Mouse (Mus musculus) retina, postnatal 7 days (tissue): ENCODE data around the gene Eif1b.
A peak's percentile ranks its signal among the peaks of the same experiment; 100 is the strongest.

Experiments used
- DNase-seq: peaks from one replicate; pipeline ENCODE4 v3.0.0-alpha.2; 2012; ENCODE audit warnings: low read depth, low spot score

The Eif1b gene

DNA sequence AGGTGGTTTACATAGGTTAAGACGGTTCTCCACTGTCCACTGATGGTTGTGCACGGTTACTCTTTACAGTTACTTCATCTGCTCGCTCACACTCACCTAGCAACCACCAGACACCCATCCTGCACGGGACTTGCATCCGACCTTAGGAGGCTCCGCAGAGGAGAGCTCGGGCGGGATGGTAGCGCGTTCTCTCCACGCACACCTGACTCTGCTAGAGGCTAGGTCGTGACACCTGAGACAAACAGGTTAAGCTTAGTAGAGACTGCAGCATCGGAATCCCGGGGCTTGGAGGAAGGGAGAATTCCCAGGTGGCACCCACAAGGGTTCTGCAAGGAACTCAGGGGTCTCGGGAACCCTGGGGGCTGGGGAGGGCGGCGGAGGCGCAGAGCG, at the start of gene Eif1b:
TSS of gene Eif1b (plus strand) at position 223 of the 390 bp plus-strand sequence.
- no peak for DNase-seq

DNA sequence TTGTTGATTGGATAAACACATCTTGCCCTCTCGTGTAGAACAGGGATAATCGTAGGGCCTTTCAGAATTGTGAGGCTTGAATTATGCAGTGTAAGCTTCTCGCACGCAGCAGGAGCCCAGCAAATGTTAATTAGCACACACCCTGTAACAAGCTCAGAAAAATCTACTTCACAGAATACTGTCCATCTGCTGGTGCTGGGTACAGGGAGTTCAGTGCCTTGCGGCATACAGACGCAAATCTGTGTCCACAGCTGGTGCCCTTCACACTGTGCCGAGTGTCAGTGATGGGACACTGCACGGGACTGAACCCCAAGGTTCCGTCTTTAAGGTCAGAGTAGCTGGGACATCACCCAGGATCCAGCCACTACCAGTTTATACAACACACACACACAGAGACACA, 47.4 kb upstream of the Eif1b start:
- DNase-seq = no peak

DNA sequence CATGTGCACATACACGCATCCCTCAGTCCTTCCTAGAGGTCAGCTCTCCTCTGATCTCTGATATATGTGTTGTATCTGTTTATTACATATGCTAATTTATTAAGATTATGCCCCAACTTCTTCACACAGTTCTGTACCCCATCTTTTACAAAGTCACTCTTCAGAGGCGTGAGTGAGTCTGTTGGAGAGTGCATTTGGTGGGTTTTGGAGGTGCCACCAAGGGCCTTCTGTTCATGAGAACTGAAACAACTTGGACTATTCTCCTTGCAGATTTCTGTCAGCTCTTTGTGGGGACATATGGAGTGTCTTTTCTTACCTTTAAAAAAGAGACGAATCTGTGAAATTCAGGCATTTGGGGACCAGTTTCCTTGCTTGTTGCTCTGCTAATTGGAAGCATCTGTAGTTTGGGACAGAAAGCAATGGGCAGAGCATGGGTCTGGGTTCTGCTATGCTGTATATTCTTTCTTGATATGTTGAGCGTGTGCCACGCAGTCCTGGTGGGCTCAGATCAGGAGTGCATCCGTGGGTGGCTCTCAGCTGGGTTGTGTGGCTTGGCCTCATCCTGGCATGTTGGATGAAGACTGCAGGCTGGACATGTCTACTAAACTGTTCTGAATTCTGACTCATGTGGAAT, 42.2 kb upstream of the Eif1b start:
- no peak for DNase-seq

DNA sequence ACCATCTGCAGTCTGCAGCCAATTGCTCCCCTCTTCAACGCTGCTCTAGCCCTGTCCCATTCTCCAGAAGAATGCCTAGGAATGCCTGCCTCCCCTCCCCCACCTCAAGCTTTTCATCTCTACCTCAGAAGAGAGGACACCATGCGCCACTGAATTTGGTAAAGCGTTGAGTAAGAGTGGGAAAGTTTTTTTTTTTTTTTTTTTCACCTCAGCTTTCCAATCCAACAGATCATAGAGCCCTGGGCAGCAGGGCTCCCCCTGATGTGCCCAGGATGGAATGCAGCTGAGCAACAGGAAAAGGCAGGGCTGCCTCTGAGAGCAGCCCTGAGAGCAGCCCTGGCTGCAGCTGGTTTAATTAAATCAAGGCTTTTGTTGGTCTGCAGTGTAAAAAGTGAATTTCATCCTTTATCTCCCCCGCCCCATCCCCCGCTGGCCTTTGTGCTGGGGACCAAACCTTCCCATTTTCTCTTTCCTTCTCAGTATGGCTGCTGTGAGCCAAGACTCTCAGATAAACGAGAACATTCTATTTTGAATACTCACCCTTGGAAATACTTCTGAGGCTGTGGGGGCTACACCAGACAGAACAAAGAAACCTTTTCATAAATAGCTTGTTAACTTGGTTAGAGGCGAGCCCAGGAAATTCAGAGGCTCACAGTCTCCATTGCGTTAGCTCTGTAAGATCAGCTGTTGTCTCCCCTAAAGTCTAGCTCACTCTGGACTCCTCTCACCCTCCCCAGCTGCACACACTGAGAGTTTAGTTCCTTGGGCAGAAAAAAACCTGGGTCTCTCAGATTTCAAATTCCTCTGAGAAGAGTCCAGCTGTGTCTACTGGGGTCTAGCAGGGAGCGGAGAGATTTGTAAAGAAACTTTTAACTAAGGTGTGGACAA, 36.0 kb upstream of the Eif1b start:
- no peak for DNase-seq

DNA sequence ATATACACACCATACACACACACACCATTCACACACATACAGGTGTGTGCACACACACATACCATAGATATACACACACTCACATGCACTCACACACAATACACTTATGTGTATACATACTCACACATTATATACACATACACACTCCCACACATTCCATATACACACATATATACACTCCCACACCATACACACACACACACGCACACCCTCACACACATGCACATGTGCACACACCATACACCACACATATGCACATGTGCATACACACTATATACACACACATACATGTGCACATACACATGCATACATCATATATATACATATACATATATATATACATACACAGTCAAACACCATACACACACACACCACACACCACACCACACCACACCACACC, 21.6 kb upstream of the Eif1b start:
- no peak for DNase-seq

DNA sequence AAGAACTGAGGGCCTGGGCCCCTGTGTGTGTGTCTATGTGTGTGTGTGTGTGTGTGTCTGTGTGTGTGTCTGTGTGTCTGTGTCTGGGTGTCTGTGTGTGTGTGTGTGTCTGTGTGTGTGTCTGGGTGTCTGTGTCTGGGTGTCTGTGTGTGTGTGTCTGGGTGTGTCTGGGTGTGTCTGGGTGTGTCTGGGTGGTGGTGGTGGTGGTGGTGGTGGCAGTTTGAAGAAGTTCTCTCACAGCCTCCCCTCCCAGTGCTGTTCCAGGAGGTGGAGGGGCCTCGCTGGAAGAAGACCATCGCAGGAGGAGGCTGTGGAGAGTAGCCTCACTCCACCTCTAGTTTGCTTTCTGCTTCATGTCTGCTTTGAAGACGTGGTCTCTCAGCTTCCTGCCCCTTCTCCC, 10.4 kb upstream of the Eif1b start:
- no peak for DNase-seq

DNA sequence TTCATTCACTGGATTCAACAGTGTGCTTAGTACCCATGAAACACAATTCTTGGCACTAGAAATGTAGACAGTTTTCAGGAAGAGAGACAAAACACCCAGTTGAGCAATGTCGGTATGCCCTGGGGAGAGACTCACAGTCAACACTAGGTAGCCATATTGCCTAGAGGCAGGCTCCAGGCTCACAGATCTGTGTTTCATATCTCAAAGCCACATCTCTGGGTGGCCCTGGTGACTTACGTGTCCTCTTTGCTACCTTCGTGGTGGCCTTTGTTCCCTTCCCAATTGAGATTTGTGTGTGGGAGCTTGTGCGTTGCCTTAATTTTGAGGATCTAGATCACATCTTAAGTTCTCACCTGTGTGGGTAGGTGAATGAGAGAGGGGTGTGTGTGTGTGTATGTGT, 9.7 kb upstream of the Eif1b start:
- DNase-seq = no peak

DNA sequence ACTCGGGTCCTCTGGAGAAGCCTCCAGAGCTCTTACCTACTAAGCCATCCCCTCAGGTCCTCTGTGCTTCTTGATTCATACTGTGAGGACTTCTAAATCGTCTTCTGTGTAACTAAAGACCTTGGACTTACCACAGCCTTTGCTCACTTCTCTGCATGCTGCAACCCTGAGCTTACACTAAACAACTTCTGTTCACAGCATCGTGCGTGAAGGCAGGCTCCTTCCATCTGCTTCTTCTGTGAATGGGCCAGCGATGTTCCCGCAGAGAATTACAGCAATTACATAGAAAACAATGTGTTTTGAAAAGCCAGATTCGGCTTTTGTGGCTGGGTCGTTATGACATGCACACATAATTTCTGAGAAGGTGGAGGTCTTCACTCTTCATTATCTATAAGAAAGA, 8.9 kb upstream of the Eif1b start:
- no peak for DNase-seq

DNA sequence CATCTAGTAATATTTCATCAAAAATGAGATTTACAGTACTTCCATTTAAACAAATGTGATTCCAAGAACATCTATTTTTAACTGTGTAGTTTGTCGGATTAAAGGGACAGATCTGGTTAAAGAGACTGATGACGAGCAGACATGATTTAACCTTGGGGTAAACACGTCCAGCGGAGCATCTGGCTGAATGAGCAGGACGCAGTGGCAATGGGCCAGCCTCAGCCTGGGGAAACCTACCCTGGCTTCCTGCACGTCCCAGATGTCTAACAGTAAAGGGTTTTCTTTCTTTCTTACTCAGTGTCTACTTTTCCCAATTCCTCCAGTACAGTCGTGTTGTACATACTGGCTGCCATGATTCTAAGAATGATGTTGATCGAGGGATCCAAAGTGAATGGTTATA, 5.0 kb upstream of the Eif1b start:
- DNase-seq = no peak

DNA sequence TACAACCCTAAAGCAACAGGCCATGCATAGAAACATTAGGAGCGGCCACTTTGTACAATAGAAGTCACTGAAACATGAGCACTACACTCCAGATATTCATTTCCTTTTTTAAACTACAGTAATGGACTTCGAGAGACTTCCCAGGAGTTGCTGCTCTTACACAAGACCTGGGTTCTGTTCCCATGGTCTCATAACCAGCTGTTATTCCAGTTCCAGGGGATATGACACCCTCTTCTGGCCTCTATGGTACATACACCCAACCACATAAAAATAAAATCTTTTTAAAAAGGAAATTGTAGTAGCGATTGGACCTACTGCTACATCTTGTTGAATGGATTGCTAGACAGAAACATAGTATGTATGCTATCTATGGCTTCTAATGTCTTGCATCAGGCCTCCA, 523 bp upstream of the Eif1b start:
- no peak for DNase-seq

DNA sequence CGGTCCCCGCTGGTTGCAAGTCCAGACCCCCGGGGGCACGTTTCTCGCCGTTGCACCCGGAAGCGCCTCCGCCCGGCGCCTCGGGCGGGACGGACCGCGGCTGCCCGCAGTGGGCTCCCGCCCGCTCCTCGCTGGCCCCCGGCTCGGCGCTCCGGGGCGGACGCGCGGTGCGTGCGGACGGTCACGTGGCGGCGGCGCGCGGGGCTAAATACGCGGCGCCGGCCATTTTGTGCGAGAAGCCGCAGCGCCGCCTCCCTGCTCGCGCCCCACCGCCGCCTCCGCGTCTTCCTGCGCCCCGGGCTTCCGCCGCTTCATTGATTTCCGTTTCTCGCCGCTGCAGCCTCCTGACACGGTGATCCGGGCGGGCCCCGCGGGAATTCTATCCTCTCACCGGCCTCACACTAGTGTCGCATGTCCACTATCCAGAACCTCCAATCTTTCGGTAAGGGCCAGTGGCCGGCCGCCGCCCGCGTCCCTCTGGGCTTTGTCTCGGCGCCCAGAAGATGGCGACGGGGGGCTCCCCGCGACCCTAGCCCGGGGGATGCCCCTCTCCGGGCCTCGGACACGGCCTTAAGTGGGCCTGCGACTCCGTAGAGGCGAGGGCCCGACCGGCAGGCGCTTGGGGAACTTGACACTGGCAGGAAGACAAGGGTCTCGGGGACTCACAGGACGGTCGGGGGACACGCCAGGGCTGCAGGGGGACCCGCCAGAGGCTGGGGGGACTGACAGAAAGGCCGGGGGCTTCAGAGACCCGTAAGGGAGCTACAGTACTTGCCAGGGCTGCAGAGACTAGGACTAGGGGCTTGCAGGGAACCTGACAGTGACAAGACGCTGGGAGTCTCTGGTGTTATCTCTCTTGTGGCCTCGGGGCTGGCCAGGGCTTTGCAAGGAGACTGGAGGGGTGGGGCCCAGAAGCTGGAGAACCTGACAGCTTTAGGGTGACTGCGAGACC, 644 bp downstream of the Eif1b start:
- peak; percentile 72 for DNase-seq

DNA sequence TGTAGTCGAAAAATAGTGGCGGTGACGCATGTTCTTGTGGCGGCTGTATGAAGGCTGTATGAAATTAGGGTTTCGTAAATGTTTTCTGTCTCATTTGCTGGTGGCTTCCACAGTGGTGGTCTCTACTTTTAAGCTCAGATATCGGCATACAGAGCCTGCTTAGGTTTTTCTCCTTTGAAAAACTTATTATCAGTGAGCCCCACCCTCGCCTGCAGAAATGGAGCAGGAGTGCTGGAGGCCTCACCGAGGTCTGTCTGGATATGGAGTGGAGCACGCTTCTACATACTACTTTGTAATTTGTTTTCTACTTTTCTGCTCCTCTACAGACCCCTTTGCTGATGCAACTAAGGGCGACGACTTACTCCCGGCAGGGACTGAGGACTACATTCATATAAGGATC, 1.7 kb downstream of the Eif1b start:
- DNase-seq = no peak

DNA sequence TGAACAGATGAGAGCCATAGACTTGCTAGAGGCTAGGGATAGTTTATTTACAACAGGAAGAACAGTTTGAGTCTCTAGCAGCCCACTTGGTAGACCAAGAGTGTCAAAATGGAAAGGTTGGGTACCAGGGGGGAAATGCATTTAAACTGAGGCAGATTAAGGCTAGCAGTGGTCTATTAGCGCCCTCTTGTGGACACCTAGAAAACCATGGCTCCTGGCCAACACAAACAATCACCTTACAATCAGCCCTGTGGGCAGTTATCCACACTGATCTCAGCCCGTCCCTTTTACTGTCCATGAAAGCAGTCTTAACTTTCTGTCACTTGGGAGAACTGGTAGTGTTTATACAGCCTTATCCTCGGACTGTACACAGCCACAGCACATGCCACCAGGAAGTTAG, 4.7 kb downstream of the Eif1b start:
- DNase-seq = peak; percentile 68

DNA sequence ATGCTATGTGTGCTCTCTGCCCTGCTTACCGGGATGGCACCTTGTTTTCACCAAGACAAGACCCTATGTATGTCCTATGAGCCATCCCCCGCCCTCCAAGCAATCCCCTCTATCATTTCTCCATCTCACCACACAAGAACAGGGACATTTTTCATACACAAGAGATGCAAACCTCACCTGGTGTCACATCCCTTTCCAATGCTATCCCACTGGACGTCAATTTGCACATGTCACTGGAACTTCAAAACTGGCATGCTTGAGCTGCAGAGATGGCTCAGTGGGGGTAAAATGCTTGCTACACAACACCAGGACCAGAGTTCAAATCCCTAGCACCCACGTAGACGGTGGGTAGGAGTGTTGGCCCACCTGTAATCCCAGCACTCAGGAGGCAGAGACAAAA, 6.0 kb downstream of the Eif1b start:
- DNase-seq = no peak

DNA sequence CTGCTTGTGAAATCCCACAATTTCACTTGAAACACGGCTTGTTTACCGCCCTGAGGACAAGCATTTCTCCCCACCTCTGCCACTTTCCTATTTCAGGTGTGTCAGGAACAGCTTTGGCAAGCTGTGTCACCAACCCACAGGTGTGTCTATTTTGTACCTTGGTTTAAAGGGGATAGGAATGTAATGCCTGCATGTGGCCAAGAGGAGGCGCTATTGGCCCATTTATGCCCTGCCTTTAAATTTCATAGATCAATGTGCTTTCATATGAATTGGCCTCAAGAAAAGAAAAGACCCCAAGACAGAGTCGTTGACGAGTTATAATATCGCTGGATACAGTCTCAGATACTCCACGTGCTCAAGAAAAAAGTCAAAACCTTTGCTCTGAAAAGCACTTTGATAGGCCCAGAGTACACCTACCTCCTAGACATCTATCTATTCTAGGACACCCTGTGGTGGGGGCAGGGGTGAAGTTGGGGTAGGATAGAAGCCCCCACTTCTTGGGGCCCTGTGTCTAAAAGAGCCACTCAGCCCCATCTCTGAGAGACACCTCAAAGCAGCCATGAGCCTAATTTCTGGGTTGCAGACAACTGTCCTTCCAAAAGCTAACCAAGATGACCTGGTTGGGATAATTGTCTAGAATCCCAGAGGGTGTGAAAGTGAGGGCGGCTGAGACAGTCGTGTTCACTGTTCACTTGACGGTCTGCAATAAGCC, 9.3 kb downstream of the Eif1b start:
- no peak for DNase-seq

DNA sequence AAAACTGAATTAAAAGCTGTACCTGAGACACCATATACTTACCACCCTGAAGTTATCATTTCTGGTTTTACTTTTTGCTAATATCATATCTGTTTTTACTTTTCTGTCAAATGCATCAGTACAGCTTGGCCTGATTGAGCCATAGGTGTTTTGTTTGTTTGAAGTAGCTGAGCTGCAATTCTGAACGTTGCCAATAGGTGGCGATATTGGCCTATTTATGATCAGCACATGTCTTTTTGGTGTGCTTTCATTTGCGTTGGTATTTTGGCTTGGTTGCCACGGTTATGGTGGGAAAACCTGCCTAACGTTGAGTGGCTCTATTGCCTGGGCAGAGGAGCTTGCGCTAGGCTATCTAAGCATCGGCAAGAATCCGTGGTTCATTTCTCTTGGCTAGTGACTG, 10.0 kb downstream of the Eif1b start:
- peak; percentile 69 for DNase-seq

DNA sequence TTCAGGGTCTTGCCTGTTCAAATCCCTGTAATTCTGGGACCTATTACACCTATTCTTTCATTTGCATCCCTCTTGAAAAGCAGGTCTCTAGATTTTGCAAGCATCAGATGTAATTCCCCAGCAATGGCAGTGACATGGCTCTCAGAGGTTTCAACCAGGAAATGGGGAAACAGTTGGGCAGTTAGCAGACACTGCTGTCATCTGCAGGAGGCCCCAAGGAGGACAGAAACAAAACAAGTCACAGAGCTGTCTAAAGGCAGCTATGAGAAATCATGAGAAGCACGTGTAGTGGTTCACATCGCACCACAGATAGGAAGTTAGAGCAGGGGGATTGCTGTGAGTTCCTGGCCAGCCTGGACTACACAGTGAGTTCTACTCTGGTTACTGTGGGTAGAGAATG, 12.4 kb downstream of the Eif1b start:
- DNase-seq = no peak

DNA sequence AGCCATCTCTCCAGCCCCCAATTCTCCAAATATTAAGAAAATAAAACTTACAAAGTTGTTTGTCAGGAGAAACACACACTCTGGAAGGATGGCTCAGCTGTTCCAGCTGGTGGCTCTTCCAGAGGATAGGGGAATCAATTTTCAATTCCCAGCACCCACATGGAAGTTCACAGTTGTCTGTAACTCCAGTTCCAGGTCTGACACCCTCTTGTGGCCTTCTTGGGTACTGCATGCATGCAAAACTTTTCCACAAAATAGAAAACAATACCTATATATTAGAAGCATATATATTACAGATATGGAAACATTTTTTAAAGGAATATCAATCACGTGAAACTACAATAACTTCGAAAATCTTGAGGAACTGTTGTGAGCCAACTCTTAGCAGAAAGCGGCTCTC, 19.7 kb downstream of the Eif1b start:
- no peak for DNase-seq

DNA sequence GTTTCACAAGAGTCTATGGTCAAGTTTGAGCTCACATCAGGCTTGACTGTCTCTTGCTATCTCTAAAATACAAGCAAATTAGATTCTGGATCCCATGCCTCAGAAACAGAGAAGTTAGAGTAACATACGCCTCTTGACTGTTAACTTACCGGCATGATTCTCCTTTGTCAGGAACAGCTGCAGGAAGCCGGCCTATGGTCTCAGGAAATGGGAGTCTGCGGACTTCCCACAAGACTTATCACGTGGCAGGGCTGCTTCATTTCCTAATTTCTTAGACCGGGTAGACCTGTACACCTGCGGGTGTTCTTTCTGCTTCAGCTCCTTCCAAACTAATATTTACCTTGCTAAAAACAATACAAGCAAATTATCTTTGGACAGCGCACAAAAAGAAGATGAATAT, 24.7 kb downstream of the Eif1b start:
- DNase-seq = no peak

DNA sequence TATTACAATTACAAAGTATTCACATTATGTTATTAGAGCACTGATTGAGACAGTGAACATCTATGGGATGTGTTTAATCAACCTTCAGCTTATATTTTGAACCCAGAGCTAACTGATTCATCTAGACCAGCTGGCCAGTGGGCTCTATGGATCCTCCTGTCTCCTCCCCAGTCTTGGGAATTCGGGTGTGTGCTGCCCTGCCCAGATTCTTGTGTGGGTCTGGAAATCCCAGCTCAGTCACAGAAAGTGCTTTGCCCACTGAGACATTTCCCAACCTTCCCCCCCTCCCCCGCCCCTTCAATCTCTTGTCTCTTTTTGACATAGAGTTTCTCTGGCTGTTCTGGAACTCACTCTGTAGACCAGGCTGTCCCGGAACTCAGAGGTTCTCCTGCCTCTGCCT, 26.9 kb downstream of the Eif1b start:
- no peak for DNase-seq

DNA sequence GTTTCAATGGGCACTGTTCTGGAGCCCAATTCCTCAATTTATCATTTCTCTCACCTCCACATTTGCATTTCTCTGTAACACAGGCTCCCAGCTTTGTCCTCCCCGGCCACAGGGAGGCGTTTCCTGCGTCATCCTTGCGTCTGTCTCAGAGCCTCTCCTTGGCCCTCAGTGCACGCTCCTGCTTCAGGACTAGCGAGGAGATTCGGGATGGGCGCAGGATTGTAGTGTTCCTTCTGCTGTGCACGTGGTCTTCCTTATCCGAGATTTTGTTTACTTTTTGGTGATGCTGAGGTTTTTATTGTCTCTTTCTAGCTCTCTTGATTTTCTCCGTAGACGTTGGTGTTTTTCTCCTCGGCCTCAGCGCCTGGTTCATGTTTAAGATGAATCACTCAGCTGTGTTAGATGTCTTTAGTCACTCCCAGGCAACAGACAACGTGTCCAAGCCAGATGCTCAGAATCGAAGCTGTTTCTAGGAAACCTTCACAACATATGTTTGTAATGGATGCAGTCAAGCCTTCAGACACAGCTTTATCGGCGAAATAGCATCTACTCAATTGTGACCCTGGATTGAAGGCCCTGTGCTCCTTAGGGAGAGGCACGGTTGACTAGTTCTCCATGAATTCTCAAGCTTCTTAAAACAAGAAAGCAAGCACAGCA, 27.6 kb downstream of the Eif1b start:
- DNase-seq = no peak
